Mouse (Mus musculus) central nervous system, embryonic 14 days (tissue): Measurements from ENCODE around the gene Thbs4. TPM values are rescaled to one million over a fixed set of nuclear protein-coding genes. Genes with fewer than 3 reads are reported as not detected.

Experiments
- polyA plus RNA-seq: library from polyadenylated mRNA; depleted of rRNA; stranded (reverse); fragments of >200 nt; gene quantifications from 2 replicates; pipeline ENCODE4 v1.2.3, GENCODE M21; 2012; rRNA removed

The Thbs4 gene
- polyA plus RNA-seq: 1.6 and 9.0 TPM in 2 replicates

GRCm38 (mm10) chr13:92794462-92795214 lies at the start of gene Thbs4:
Thbs4 (minus strand) TSS chr13:92794818.

Other genes with a start within 250 kb of the Thbs4 start
- not detected in 2 replicates for gene Spz1, start 218.6 kb downstream of the Thbs4 start, polyA plus RNA-seq
- gene Serinc5, start 183.7 kb downstream of the Thbs4 start, polyA plus RNA-seq: 33.0 and 34.0 TPM in 2 replicates
- 25.4 and 25.6 TPM in 2 replicates for gene Mtx3, start 49.9 kb upstream of the Thbs4 start, polyA plus RNA-seq